Mouse (Mus musculus): ENCODE measurements around the gene Nxpe3. TPM values are rescaled to one million over a fixed set of nuclear protein-coding genes. Genes with fewer than 3 reads are reported as not detected.
A peak's percentile ranks its signal among the peaks of the same experiment; 100 is the strongest.

The Nxpe3 gene
- total and polyA plus RNA-seq, 2 experiments from 2014 or later: 1.2 to 1.8 TPM

GRCm38 (mm10) chr16:55811792-55812191 lies 83.3 kb downstream of the Nxpe3 start:
- Histone ChIP-seq H3K9me3 (ENCODE audit: low read length) (no peaks in the 10 kb centered on the region), H3K9ac (no peak overlapping the region), H3K36me3 (ENCODE audit: insufficient read depth) (peaks cover 28% of the 10 kb centered on the region), H3K4me2 (ENCODE audit: low read depth) (no peak overlapping the region), H3K4me1 (ENCODE audit: insufficient read depth) (no peaks in the 10 kb centered on the region), H3K27me3 (ENCODE audit: insufficient read depth, low read length) (no peaks in the 10 kb centered on the region), H3K4me3 (ENCODE audit: low read depth, low read length) (no peak overlapping the region), H3K27ac (ENCODE audit: low read depth, low read length) (no peak overlapping the region)
- no peak for DNase-seq
- 88% methylated on average over 6 of the region's 6 CpGs for WGBS
- ATAC-seq: no peak
- no peak for TF ChIP-seq CTCF (IDR thresholded peaks at IDR 0.05; ENCODE audit: low read depth)

DNA sequence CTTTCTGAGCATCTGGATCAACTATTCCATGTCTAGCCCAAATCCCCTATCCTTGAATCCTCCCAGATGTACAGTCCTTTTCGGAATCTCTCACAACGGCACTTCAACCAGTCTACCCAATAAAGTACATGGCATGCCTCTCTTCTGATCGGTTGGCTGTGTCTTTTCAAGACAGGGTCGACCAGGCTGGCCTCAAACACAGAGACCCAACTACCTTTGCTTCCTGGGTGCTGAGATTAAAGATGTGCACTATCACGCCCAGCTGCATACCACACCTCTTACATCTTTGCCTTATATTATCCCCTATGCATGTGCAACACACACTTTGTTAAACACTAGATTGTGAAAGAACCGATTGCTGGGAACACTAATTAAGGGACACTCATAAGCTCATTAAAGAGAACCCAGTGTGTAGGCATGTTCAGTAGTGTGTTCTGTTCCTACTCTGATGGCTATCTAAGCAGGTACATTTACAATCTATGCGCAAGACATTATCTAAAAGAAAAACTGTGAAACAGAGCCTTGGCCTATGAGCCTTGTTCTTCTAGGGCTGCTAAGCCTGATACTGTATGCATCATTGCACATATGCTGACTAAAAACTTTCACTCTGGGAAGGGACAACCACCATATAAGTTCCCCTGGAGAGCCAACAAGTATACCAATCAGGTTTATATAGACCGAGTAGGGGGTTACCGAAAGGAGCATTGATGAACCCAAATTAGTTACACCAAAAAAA lies 85.1 kb downstream of the Nxpe3 start:
- Histone ChIP-seq H3K27ac (ENCODE audit: low read depth, low read length) (no peak overlapping the region), H3K4me3 (ENCODE audit: low read depth, low read length) (no peak overlapping the region), H3K4me1 (ENCODE audit: insufficient read depth) (no peaks in the 10 kb centered on the region), H3K9ac (no peak overlapping the region), H3K4me2 (ENCODE audit: low read depth) (no peak overlapping the region), H3K36me3 (ENCODE audit: insufficient read depth) (peaks cover 13% of the 10 kb centered on the region), H3K27me3 (ENCODE audit: insufficient read depth, low read length) (no peaks in the 10 kb centered on the region), H3K9me3 (ENCODE audit: low read length) (no peaks in the 10 kb centered on the region)
- ATAC-seq (no peak), DNase-seq (no peak)
- TF ChIP-seq CTCF (IDR thresholded peaks at IDR 0.05; ENCODE audit: low read depth): no peak
- WGBS: 94% methylated on average over 9 of the region's 9 CpGs

- Histone ChIP-seq H3K4me2 (ENCODE audit: low read depth) (no peak overlapping the region), H3K27ac (ENCODE audit: low read depth, low read length) (no peak overlapping the region), H3K4me3 (ENCODE audit: low read depth, low read length) (no peak overlapping the region), H3K27me3 (ENCODE audit: insufficient read depth, low read length) (no peaks in the 10 kb centered on the region), H3K4me1 (ENCODE audit: insufficient read depth) (no peaks in the 10 kb centered on the region), H3K9me3 (ENCODE audit: low read length) (no peaks in the 10 kb centered on the region), H3K9ac (no peak overlapping the region), H3K36me3 (ENCODE audit: insufficient read depth) (peaks cover 11% of the 10 kb centered on the region)
- no peak for DNase-seq
- no peak for TF ChIP-seq CTCF (IDR thresholded peaks at IDR 0.05; ENCODE audit: low read depth)
- 98% methylated on average over 6 of the region's 6 CpGs for WGBS
- ATAC-seq: no peak
These were observed 85.7 kb downstream of the Nxpe3 start for GRCm38 (mm10) chr16:55809345-55809744.

DNA sequence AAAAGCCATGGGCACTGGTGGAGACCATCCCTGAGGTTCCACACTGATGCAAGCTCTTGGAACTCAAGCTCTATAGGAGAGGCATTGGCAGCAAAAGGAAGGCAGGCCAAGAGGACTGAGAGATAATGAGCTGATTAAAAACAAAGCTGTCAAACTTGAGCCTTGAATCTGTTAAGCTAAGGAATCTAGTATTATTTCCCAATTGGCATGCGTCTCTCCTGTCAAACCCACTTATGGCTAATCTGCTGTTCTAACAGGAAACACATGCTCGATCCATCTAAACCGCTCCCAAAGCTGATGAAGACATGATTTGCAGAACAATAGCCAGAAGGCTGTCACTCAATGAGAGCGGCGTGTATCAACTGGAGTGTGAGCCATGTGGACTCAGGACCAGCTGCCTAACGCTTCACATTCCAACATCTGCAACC lies 87.6 kb downstream of the Nxpe3 start:
- H3K27me3 ChIP-seq (ENCODE audit: insufficient read depth, low read length): no peaks in the 10 kb centered on the region
- no peaks in the 10 kb centered on the region for H3K9me3 ChIP-seq (ENCODE audit: low read length)
- DNase-seq (peak; percentile 57), ATAC-seq (peak; percentile 86)
- H3K4me1 ChIP-seq (ENCODE audit: insufficient read depth): no peaks in the 10 kb centered on the region
- no peak overlapping the region for H3K4me2 ChIP-seq (ENCODE audit: low read depth)
- no peak overlapping the region for H3K9ac ChIP-seq
- H3K36me3 ChIP-seq (ENCODE audit: insufficient read depth): no peaks in the 10 kb centered on the region
- WGBS: 34% methylated on average over 6 of the region's 6 CpGs
- TF ChIP-seq CTCF (IDR thresholded peaks at IDR 0.05; ENCODE audit: low read depth): no peak
- no peak overlapping the region for H3K27ac ChIP-seq (ENCODE audit: low read depth, low read length)
- H3K4me3 ChIP-seq (ENCODE audit: low read depth, low read length): no peak overlapping the region

GRCm38 (mm10) chr16:55804799-55805198 lies 90.3 kb downstream of the Nxpe3 start:
- DNase-seq (no peak), ATAC-seq (no peak)
- Histone ChIP-seq H3K4me3 (ENCODE audit: low read depth, low read length) (no peak overlapping the region), H3K27ac (ENCODE audit: low read depth, low read length) (no peak overlapping the region), H3K36me3 (ENCODE audit: insufficient read depth) (no peaks in the 10 kb centered on the region), H3K4me2 (ENCODE audit: low read depth) (no peak overlapping the region), H3K9me3 (ENCODE audit: low read length) (no peaks in the 10 kb centered on the region), H3K9ac (no peak overlapping the region), H3K27me3 (ENCODE audit: insufficient read depth, low read length) (no peaks in the 10 kb centered on the region), H3K4me1 (ENCODE audit: insufficient read depth) (no peaks in the 10 kb centered on the region)
- TF ChIP-seq CTCF (IDR thresholded peaks at IDR 0.05; ENCODE audit: low read depth): no peak
- WGBS: 100% methylated on average over 1 of the region's 1 CpGs

- 97% methylated on average over 1 of the region's 1 CpGs for WGBS
These were observed 93.5 kb downstream of the Nxpe3 start for GRCm38 (mm10) chr16:55801629-55802028.

DNA sequence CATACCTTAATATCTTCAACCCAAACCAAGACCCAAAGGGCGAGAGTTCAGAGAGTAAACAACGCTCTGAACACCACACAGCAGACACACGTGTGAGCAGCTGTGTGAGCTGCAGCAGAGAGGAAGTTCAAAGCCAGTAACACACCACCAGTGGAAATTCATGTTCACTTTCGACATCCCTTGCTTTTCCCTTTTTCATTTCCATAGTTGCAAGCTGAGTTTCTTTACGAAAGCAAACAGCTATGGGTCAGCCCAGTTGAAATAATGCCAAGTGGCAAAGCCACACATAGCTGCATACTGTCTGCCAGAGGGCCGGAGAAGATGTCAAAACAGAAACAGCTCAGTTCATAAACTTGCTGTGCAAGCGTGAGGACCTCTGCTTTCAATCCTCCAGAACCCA lies 96.2 kb downstream of the Nxpe3 start:
- no peak overlapping the region for H3K27ac ChIP-seq (ENCODE audit: low read depth, low read length)
- no peak overlapping the region for H3K9ac ChIP-seq
- H3K27me3 ChIP-seq (ENCODE audit: insufficient read depth, low read length): no peaks in the 10 kb centered on the region
- no peaks in the 10 kb centered on the region for H3K4me1 ChIP-seq (ENCODE audit: insufficient read depth)
- DNase-seq: no peak
- ATAC-seq: no peak
- TF ChIP-seq CTCF (IDR thresholded peaks at IDR 0.05; ENCODE audit: low read depth): no peak
- no peaks in the 10 kb centered on the region for H3K9me3 ChIP-seq (ENCODE audit: low read length)
- H3K4me3 ChIP-seq (ENCODE audit: low read depth, low read length): no peak overlapping the region
- 81% methylated on average over 7 of the region's 7 CpGs for WGBS
- no peaks in the 10 kb centered on the region for H3K36me3 ChIP-seq (ENCODE audit: insufficient read depth)
- H3K4me2 ChIP-seq (ENCODE audit: low read depth): no peak overlapping the region

More at GRCm38 (mm10) chr16:55801629-55802028, 93.5 kb downstream of the Nxpe3 start:
- Histone ChIP-seq H3K27ac (ENCODE audit: low read depth, low read length) (no peak overlapping the region), H3K4me3 (ENCODE audit: low read depth, low read length) (no peak overlapping the region), H3K4me1 (ENCODE audit: insufficient read depth) (no peaks in the 10 kb centered on the region), H3K4me2 (ENCODE audit: low read depth) (no peak overlapping the region), H3K36me3 (ENCODE audit: insufficient read depth) (no peaks in the 10 kb centered on the region), H3K9me3 (ENCODE audit: low read length) (no peaks in the 10 kb centered on the region), H3K27me3 (ENCODE audit: insufficient read depth, low read length) (no peaks in the 10 kb centered on the region), H3K9ac (no peak overlapping the region)
- no peak for DNase-seq
- ATAC-seq: no peak
- TF ChIP-seq CTCF (IDR thresholded peaks at IDR 0.05; ENCODE audit: low read depth): no peak
